Mouse (Mus musculus): ENCODE data around the gene Tuba3b.
A peak's percentile ranks its signal among the peaks of the same experiment; 100 is the strongest.

DNA sequence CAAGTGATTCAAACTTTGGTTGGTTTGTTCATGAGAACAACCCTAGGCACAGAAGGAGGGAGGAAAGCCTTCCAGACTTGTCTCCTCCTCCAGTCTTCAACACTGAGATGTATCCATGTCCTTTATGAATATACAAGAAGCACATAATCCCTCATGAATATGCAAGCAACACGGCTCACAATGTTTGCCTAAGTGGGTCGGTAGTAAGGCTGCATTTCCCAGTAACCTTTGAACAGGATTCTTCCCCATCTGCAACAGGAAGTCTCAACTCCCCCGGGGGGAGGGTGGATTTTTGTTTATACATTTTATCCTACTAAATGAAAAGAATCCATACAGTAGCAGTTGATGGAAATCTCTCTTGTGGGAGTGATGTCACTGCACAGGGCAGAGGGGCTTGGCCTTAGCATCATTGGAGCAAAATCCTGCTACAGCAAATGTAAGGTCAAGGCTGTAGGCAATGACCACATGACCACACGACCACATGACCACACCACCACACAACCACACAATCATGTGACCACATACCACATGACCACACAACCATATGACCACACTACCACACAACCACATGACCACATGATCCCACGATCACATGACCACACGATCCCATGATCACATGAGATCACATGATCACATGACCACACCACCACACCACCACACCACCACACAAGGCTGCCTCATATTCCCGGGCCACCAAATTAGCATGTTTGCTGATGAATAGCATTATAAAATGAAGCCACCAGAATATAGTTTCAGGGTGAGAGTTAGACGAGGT is 38.7 kb downstream of the Tuba3b start:
- no peak for TF ChIP-seq POLR2A (IDR thresholded peaks at IDR 0.05; ENCODE audit: low read depth, low read length)
- no peak for TF ChIP-seq ELF1 (IDR thresholded peaks at IDR 0.05; ENCODE audit: low read depth, low read length)
- peak; percentile 89 for TF ChIP-seq USF2 (conservative IDR thresholded peaks at IDR 0.05; ENCODE audit: low read depth, low read length)
- TF ChIP-seq CTCF (conservative IDR thresholded peaks at IDR 0.05 in 1 of 2, IDR thresholded peaks at IDR 0.05 in 1 of 2; ENCODE audit: low read depth in 2 of 2, low read length in 2 of 2), result no peak
- no peak for TF ChIP-seq ZMIZ1 (IDR thresholded peaks at IDR 0.05; ENCODE audit: low read depth, low read length)
